Mouse (Mus musculus): ENCODE results near the gene Colq. TPM values are rescaled to one million over a fixed set of nuclear protein-coding genes. Genes with fewer than 3 reads are reported as not detected.

The Colq gene
- polyA plus RNA-seq (2012; rRNA removed) (0.02 and 0.04 TPM in 2 replicates), polyA plus RNA-seq (2014; fragmentation: Nextera tagmentation; extraction: Ambion mirVana) (0.09 TPM in 1 of 2 replicates, not detected in the other)

- WGBS (ENCODE audit: insufficient replicate concordance) = 67% methylated on average over 3 of the region's 3 CpGs
- TF ChIP-seq EP300 (IDR thresholded peaks at IDR 0.05; ENCODE audit: low read depth) = no peak
- TF ChIP-seq CTCF (IDR thresholded peaks at IDR 0.05; ENCODE audit: low read depth) = no peak
These were observed at the start of gene Colq for GRCm38 (mm10) chr14:31591243-31591642. Colq (minus strand) TSS chr14:31591343.

GRCm38 (mm10) chr14:31640346-31640889 lies 49.3 kb upstream of the Colq start, which contains the start of gene Gm49387:
Gm49387 (minus strand) TSS chr14:31640878.
- Histone ChIP-seq H3K4me2 (ENCODE audit: low read depth) (peak within 1 kb of the TSS; percentile 92), H3K9ac (replicated peaks) (peak within 1 kb of the TSS; percentile 97), H3K27ac (peak within 1 kb of the TSS; percentile 78), H3K4me1 (replicated peaks; ENCODE audit: control insufficient read depth in 2 of 2, insufficient read depth in 2 of 2, low read length in 1 of 2) (peaks cover 5 to 12% of the 10 kb centered on the region in 2 experiments), H3K9me3 (ENCODE audit: control insufficient read depth, low read length) (no peaks in the 10 kb centered on the region), H3K4me3 (ENCODE audit: insufficient read depth in 1 of 2, low read depth in 2 of 2, low read length in 2 of 2) (peak within 1 kb of the TSS; percentile 81 to 82), H3K36me3 (replicated peaks; ENCODE audit: control insufficient read depth, insufficient read depth, low read depth) (no peaks in the 10 kb centered on the region), H3K27me3 (ENCODE audit: control insufficient read depth, insufficient read depth, low read length) (no peaks in the 10 kb centered on the region)
- no peak for TF ChIP-seq CTCF (IDR thresholded peaks at IDR 0.05; ENCODE audit: low read depth)
- no peak for TF ChIP-seq EP300 (IDR thresholded peaks at IDR 0.05; ENCODE audit: low read depth)
- peak; percentile 10 for ATAC-seq (ENCODE audit: insufficient read depth)
- WGBS (ENCODE audit: insufficient replicate concordance) = 3% methylated on average over 26 of the region's 26 CpGs
- no peak for DNase-seq (ENCODE audit: low read depth in 3 of 3, low spot score in 3 of 3)

More at GRCm38 (mm10) chr14:31591243-31591642, at the start of gene Colq:
- H3K36me3 ChIP-seq (replicated peaks; ENCODE audit: control insufficient read depth, insufficient read depth, low read depth) = no peaks in the 10 kb centered on the region
- H3K27ac ChIP-seq = no peak within 1 kb of the TSS
- DNase-seq (ENCODE audit: low read depth in 3 of 3, low spot score in 3 of 3) (no peak), ATAC-seq (ENCODE audit: insufficient read depth) (no peak)
- no peaks in the 10 kb centered on the region for H3K27me3 ChIP-seq (ENCODE audit: control insufficient read depth, insufficient read depth, low read length)
- no peak within 1 kb of the TSS for H3K9ac ChIP-seq (replicated peaks)
- H3K4me1 ChIP-seq (replicated peaks; ENCODE audit: control insufficient read depth in 2 of 2, insufficient read depth in 2 of 2, low read length in 1 of 2) = no peaks in the 10 kb centered on the region; a peak in 1 of 4 replicates
- no peak within 1 kb of the TSS for H3K4me3 ChIP-seq (ENCODE audit: insufficient read depth in 1 of 2, low read depth in 2 of 2, low read length in 2 of 2)
- H3K4me2 ChIP-seq (ENCODE audit: low read depth) = no peak within 1 kb of the TSS
- H3K9me3 ChIP-seq (ENCODE audit: control insufficient read depth, low read length) = no peaks in the 10 kb centered on the region

GRCm38 (mm10) chr14:31630677-31631076 lies 39.5 kb upstream of the Colq start:
- ATAC-seq (ENCODE audit: insufficient read depth) (no peak), DNase-seq (ENCODE audit: low read depth in 3 of 3, low spot score in 3 of 3) (no peak)
- Histone ChIP-seq H3K36me3 (replicated peaks; ENCODE audit: control insufficient read depth, insufficient read depth, low read depth) (no peaks in the 10 kb centered on the region), H3K27me3 (ENCODE audit: control insufficient read depth, insufficient read depth, low read length) (no peaks in the 10 kb centered on the region), H3K4me1 (replicated peaks; ENCODE audit: control insufficient read depth in 2 of 2, insufficient read depth in 2 of 2, low read length in 1 of 2) (no peaks in the 10 kb centered on the region), H3K9ac (replicated peaks) (no peak overlapping the region), H3K4me3 (ENCODE audit: insufficient read depth in 1 of 2, low read depth in 2 of 2, low read length in 2 of 2) (no peak overlapping the region), H3K27ac (no peak overlapping the region), H3K9me3 (ENCODE audit: control insufficient read depth, low read length) (no peaks in the 10 kb centered on the region), H3K4me2 (ENCODE audit: low read depth) (no peak overlapping the region)
- no peak for TF ChIP-seq CTCF (IDR thresholded peaks at IDR 0.05; ENCODE audit: low read depth)
- TF ChIP-seq EP300 (IDR thresholded peaks at IDR 0.05; ENCODE audit: low read depth) = no peak
- 71% methylated on average over 7 of the region's 7 CpGs for WGBS (ENCODE audit: insufficient replicate concordance)

- Histone ChIP-seq H3K9me3 (ENCODE audit: control insufficient read depth, low read length) (no peaks in the 10 kb centered on the region), H3K36me3 (replicated peaks; ENCODE audit: control insufficient read depth, insufficient read depth, low read depth) (no peaks in the 10 kb centered on the region), H3K27me3 (ENCODE audit: control insufficient read depth, insufficient read depth, low read length) (no peaks in the 10 kb centered on the region), H3K27ac (no peak overlapping the region), H3K9ac (replicated peaks) (no peak overlapping the region), H3K4me3 (ENCODE audit: insufficient read depth in 1 of 2, low read depth in 2 of 2, low read length in 2 of 2) (no peak overlapping the region), H3K4me1 (replicated peaks; ENCODE audit: control insufficient read depth in 2 of 2, insufficient read depth in 2 of 2, low read length in 1 of 2) (peaks cover 0 to 1% of the 10 kb centered on the region in 2 experiments; a peak in 1 of 4 replicates), H3K4me2 (ENCODE audit: low read depth) (no peak overlapping the region)
- DNase-seq (ENCODE audit: low read depth in 3 of 3, low spot score in 3 of 3) (no peak), ATAC-seq (ENCODE audit: insufficient read depth) (no peak)
- TF ChIP-seq CTCF (IDR thresholded peaks at IDR 0.05; ENCODE audit: low read depth) (no peak), EP300 (IDR thresholded peaks at IDR 0.05; ENCODE audit: low read depth) (no peak)
- 73% methylated on average over 12 of the region's 12 CpGs for WGBS (ENCODE audit: insufficient replicate concordance)
These were observed 31.6 kb upstream of the Colq start for GRCm38 (mm10) chr14:31622748-31623147.

- H3K27me3 ChIP-seq (ENCODE audit: control insufficient read depth, insufficient read depth, low read length) = no peaks in the 10 kb centered on the region
- peaks cover 0 to 1% of the 10 kb centered on the region in 2 experiments; a peak in 1 of 4 replicates for H3K4me1 ChIP-seq (replicated peaks; ENCODE audit: control insufficient read depth in 2 of 2, insufficient read depth in 2 of 2, low read length in 1 of 2)
- no peak overlapping the region for H3K27ac ChIP-seq
- H3K4me2 ChIP-seq (ENCODE audit: low read depth) = no peak overlapping the region
- no peak overlapping the region for H3K4me3 ChIP-seq (ENCODE audit: insufficient read depth in 1 of 2, low read depth in 2 of 2, low read length in 2 of 2)
- H3K9me3 ChIP-seq (ENCODE audit: control insufficient read depth, low read length) = no peaks in the 10 kb centered on the region
- no peaks in the 10 kb centered on the region for H3K36me3 ChIP-seq (replicated peaks; ENCODE audit: control insufficient read depth, insufficient read depth, low read depth)
- TF ChIP-seq EP300 (IDR thresholded peaks at IDR 0.05; ENCODE audit: low read depth) (no peak), CTCF (IDR thresholded peaks at IDR 0.05; ENCODE audit: low read depth) (no peak)
- H3K9ac ChIP-seq (replicated peaks) = no peak overlapping the region
- DNase-seq (ENCODE audit: low read depth in 3 of 3, low spot score in 3 of 3) (no peak), ATAC-seq (ENCODE audit: insufficient read depth) (no peak)
- WGBS (ENCODE audit: insufficient replicate concordance) = 77% methylated on average over 9 of the region's 9 CpGs
These were observed 29.6 kb upstream of the Colq start for GRCm38 (mm10) chr14:31620591-31621223.

Measured in liver, embryonic 14.5 days (tissue).